Mouse (Mus musculus) olfactory bulb, adult 2 months (tissue): ENCODE results near the gene Prrc2c. TPM values are rescaled to one million over a fixed set of nuclear protein-coding genes. Genes with fewer than 3 reads are reported as not detected.
"Not testable (repeated sequence)": the region's sequence is repeated elsewhere in the genome, so short reads cannot be mapped to it uniquely, and the experiment has no call there.

Source experiments
- H3K27ac ChIP-seq: fragments of 200-500 bp; 2 replicates; pipeline ENCODE4 v1.5.1; 2012; ENCODE audit warnings: low read depth, low read length; ENCODE audit not compliant: insufficient read depth
- H3K4me1 ChIP-seq: fragments of 200-500 bp; 2 replicates; pipeline ENCODE4 v1.6.1; 2012; ENCODE audit warnings: low read length; ENCODE audit not compliant: control insufficient read depth, insufficient read depth
- H3K4me3 ChIP-seq: fragments of 200-500 bp; 2 replicates; pipeline ENCODE4 v1.5.1; 2012; ENCODE audit warnings: mild to moderate bottlenecking, low read depth, low read length, moderate library complexity; ENCODE audit not compliant: insufficient read depth
- CTCF ChIP-seq: fragments of 200-500 bp; IDR thresholded peaks from 2 replicates; pipeline ENCODE4 v1.5.1; 2012; ENCODE audit warnings: low read depth, mild to moderate bottlenecking, low read length, moderate library complexity; ENCODE audit not compliant: insufficient read depth
- POLR2A ChIP-seq: fragments of 200-500 bp; IDR thresholded peaks from 2 replicates; pipeline ENCODE4 v1.6.1; 2012; ENCODE audit warnings: mild to moderate bottlenecking, low read depth, low read length, moderate library complexity; ENCODE audit not compliant: insufficient read depth
- WGBS: fragments of 180-500 bp; shearing (Covaris S2); methylation state at CpG from one replicate; pipeline ENCODE4 v1.1.7; 2018; 5-methylcytosine and 5-hydroxymethylcytosine counted together
- polyA plus RNA-seq: library from polyadenylated mRNA; stranded (reverse); fragments of >200 nt; gene quantifications from 2 replicates; pipeline ENCODE4 v1.2.4, GENCODE M21; 2012; ENCODE audit warnings: low replicate concordance; ENCODE audit not compliant: missing spikeins, insufficient read depth, insufficient read length

Gene Prrc2c
- polyA plus RNA-seq = 168 and 641 TPM in 2 replicates

GRCm38 (mm10) chr1:162740401-162740835, at the start of gene Prrc2c:
Gene Prrc2c, minus strand, starts transcription at chr1:162740556.
- no peaks in the 10 kb centered on the region for H3K4me1 ChIP-seq
- peak within 1 kb of the TSS; percentile 91 for H3K27ac ChIP-seq
- under 1% methylated on average over 36 of the region's 36 CpGs for WGBS
- TF ChIP-seq POLR2A (peak; percentile 75), CTCF (peak; percentile 36; the same call in 1 of the 2 replicates)
- H3K4me3 ChIP-seq = peak within 1 kb of the TSS; percentile 80

DNA sequence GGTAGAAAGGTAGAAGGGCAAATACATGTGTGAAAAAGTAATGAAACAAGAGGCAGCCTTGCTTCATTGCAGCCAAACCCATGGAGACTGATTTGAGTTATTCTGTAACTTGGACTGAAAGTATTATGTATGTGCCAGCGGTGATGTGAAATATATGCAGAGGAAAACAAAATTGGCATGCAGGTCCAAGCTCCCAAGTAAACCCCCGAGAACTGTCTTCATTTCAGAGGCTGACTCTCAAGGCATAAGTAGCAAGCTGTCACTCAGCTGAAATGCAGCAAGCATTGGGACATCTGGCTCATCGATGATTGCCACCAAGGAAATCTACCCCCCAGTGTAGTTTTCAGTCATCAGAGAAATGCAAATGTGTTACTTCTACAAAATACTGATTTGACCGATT, 44.9 kb upstream of the Prrc2c start:
- Histone ChIP-seq H3K27ac (no peak overlapping the region), H3K4me3 (no peak overlapping the region), H3K4me1 (no peaks in the 10 kb centered on the region)
- TF ChIP-seq CTCF = no peak
- TF ChIP-seq POLR2A = no peak
- WGBS = 74% methylated on average over 4 of the region's 4 CpGs

GRCm38 (mm10) chr1:162783669-162784248, 43.4 kb upstream of the Prrc2c start:
- TF ChIP-seq POLR2A = no peak
- no peak for TF ChIP-seq CTCF
- Histone ChIP-seq H3K27ac (no peak overlapping the region), H3K4me1 (no peaks in the 10 kb centered on the region), H3K4me3 (no peak overlapping the region)
- 88% methylated on average over 7 of the region's 7 CpGs for WGBS

GRCm38 (mm10) chr1:162781035-162781434, 40.7 kb upstream of the Prrc2c start:
- 92% methylated on average over 2 of the region's 2 CpGs for WGBS
- not testable (repeated sequence) for H3K4me3 ChIP-seq, H3K27ac ChIP-seq, H3K4me1 ChIP-seq

DNA sequence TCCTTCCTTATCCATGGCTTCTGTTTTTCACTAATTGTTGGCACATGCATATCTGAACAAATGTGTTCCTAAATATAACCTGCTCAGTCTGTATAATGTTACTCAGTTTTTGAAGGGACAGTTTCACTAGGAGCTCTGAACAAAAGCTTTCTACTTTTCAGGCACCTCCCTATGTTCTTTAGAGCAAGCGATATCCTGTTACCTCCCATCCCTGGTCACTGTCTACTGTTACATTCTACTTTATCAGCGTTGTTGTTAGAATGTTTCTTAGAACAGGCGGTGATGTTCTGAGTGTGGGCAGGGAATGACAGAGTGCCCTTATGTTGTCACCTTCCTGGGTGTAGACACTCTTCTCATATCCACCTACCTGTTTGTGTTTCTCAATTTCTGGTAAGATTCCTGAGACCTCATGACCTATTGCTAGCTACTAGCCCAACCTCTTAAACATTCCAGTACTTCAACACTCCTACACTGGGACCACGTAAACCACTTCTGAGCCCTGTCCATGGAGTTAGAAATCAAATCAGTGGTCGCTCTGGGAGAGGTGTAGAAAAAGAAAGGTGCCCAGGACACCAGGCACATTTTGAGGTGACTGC, 37.7 kb upstream of the Prrc2c start:
- Histone ChIP-seq H3K4me1 (0 out of 2 replicates have a peak, but pooled peaks cover 3% of the 10 kb centered on the region), H3K27ac (no peak overlapping the region), H3K4me3 (no peak overlapping the region)
- 95% methylated on average over 5 of the region's 5 CpGs for WGBS
- TF ChIP-seq POLR2A (no peak), CTCF (no peak)

DNA sequence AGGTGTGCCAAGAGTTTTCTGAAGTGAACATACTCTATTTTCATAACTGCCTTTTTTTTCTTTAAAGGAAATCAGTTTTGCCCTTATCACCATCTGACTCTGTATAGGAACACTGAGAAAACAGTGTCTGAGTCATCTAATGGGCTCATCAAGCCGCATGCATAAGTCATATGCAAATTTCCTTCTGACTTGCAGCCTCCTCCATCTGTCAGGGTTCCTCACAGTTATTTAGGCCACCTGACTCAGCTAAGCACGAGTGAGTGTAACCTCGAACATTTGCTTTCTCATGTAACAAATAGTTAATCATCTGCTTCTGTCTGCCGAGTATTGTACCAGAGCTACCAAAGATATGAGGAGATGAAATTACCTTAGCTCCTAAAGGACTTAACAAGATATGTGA, 33.3 kb upstream of the Prrc2c start:
- Histone ChIP-seq H3K4me1 (0 out of 2 replicates have a peak, but pooled peaks cover 3% of the 10 kb centered on the region), H3K4me3 (no peak overlapping the region), H3K27ac (no peak overlapping the region)
- WGBS = 44% methylated on average over 4 of the region's 4 CpGs
- TF ChIP-seq CTCF (no peak), POLR2A (no peak)

DNA sequence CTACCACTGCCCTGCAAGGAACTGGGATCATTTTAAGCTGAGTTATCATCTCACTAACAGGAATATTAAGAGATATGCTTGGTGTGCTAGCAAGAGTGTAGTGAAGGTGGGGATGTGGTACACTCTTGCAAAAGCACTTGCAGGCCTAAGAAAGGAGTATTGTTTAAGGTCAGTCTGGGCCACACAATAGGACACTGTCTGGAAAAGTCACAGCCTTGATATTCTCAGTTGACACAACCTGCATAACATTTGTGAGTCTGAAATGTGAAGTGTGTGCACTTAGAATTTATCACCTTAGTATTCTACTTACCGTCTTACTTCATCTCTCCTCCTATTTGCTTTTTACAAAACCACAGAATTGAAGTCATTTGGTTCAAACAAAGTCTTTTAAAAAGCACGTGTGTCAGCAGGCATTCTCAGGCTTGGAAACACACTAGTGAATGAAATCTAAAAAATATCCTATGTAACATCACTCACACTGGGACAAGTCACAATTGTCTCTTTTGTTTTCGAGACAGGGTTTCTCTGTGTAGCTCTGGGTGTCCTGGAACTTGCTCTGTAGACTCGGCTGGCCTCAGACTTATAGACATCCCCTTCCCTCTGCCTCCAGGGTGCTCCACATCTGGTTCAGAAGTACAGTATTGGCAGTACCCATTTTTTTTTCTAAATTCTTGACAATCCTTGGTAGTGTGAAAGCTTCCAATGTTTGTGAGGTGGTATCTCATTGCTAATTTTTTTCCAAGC, 31.4 kb upstream of the Prrc2c start:
- TF ChIP-seq POLR2A (no peak), CTCF (no peak)
- 0 out of 2 replicates have a peak, but pooled peaks cover 3% of the 10 kb centered on the region for H3K4me1 ChIP-seq
- no peak overlapping the region for H3K4me3 ChIP-seq
- no peak overlapping the region for H3K27ac ChIP-seq
- WGBS = 67% methylated on average over 4 of the region's 4 CpGs

DNA sequence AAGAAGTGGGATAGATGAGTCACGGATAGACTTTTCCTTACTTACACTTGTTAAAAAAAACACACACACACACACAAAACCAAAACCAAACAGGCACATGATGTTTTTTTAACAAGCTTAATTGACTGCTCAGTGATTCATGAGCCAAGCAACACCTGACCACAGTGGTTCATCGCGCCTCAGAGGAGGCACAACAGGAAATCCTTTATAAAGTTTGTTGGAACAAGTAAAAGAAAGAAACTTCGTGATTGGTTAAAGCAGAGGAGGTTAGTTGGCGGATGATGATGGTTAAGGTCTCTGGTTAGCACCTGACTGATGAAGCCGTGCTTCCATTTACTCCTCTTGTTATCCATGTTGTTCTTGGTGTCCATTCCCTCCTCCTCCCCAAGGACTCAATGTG, 11.7 kb upstream of the Prrc2c start:
- Histone ChIP-seq H3K27ac (no peak overlapping the region), H3K4me3 (no peak overlapping the region), H3K4me1 (peaks cover 3% of the 10 kb centered on the region; the same call in 1 of the 2 replicates)
- TF ChIP-seq CTCF (no peak), POLR2A (no peak)
- WGBS = 85% methylated on average over 6 of the region's 6 CpGs

DNA sequence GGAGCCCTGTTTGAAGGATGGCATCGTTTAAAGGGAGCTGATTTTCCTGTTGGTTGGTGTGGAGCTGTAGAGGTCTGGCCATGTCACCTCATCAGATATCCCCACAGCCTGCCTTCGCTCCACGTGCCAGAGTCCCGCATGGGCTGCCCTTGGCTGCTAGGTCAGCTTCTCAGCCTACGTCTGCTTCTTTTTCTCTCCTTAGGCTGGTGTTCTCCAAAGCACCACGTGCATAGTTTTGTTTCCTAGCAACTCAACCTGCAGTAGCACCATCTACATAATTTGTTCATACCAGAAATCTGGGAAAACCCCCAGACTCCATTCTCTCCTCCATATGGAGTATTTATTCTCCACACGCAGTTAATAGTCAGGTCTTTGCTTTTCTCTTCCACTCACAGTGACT, 9.3 kb upstream of the Prrc2c start:
- 66% methylated on average over 7 of the region's 7 CpGs for WGBS
- no peak overlapping the region for H3K4me3 ChIP-seq
- H3K27ac ChIP-seq = no peak overlapping the region
- no peak for TF ChIP-seq POLR2A
- no peak for TF ChIP-seq CTCF
- peaks cover 3% of the 10 kb centered on the region; the same call in 1 of the 2 replicates for H3K4me1 ChIP-seq
